Mouse (Mus musculus): ENCODE results near the gene Tgm1. TPM values are rescaled to one million over a fixed set of nuclear protein-coding genes. Genes with fewer than 3 reads are reported as not detected.

The Tgm1 gene
- 7.5 and 9.0 TPM in 2 replicates for polyA plus RNA-seq (2012)

- no peak for TF ChIP-seq GATA1 (IDR thresholded peaks at IDR 0.05; ENCODE audit: low read length)
These were observed at the start of gene Tgm1 for GRCm38 (mm10) chr14:55713729-55714122. Tgm1 (minus strand) TSS chr14:55713926.

DNA sequence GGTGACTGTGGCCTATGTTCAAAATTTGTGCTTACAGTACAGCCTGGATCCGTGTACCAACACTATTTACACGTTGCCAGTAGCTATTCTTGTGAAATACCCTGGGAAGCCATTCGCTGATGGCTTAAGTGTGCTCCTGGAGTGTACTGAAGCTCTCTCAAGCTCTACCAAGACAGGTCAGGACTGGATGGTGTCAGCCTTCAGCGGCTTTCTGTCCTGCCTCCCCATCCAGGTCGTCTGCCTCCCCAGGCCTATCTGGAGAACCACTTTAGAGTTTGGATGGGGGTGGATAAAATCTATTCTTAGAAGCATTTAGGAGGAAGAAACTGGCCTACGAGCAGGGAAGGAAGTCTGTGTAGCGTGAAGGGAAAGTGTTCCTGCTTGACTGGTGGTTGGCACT, 49.4 kb upstream of the Tgm1 start:
- no peak for TF ChIP-seq GATA1 (IDR thresholded peaks at IDR 0.05; ENCODE audit: low read length)

GRCm38 (mm10) chr14:55762001-55762821, 48.5 kb upstream of the Tgm1 start:
- no peak for TF ChIP-seq GATA1 (IDR thresholded peaks at IDR 0.05; ENCODE audit: low read length)

DNA sequence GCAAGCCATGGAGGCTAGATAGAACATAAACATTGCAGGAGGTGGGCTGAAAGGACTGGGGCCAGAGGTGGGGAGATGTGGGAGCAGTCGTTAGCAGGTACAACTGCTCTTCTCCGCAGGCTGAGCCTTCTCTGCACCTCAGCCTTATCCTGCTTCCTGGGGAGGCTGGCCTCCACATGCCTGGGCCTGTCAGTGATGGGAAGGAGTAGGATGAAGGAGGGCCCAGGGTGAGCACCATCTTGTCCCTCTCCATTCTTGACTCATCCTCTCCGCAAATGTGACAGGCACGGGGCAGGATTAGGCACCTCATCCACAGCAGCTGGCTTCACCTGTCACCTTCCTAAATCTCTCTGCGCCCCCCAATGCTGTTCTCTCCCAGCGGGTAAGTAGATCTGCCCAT, 47.4 kb upstream of the Tgm1 start, which contains the start of gene Ltb4r2:
Gene Ltb4r2, plus strand, starts transcription at position 266 of the 400 bp plus-strand sequence.
- no peak for TF ChIP-seq GATA1 (IDR thresholded peaks at IDR 0.05; ENCODE audit: low read length)

GRCm38 (mm10) chr14:55758363-55758784, 44.6 kb upstream of the Tgm1 start, which contains the start of gene Cideb:
Cideb (minus strand) TSS chr14:55758458.
- TF ChIP-seq GATA1 (IDR thresholded peaks at IDR 0.05; ENCODE audit: low read length), result no peak

DNA sequence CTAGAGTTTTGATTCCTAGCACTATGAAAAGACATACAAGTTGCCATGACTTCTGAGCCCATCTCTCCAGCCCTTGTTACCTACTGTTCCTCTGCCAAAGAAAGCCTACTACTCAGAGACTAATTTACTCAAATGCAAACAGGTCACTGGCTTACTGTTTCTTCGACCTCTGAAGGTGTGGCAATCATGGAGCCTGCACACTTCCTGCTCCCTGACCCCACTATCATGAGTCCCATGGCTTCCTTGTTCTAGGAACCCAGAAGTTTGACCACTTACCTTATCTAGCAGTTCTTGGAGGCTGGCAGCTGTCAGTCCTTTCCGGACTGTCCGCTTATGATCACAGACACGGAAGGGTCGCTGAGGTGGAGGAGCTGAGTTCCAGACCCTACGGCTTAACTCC, 43.8 kb upstream of the Tgm1 start:
- TF ChIP-seq GATA1 (IDR thresholded peaks at IDR 0.05; ENCODE audit: low read length), result no peak

DNA sequence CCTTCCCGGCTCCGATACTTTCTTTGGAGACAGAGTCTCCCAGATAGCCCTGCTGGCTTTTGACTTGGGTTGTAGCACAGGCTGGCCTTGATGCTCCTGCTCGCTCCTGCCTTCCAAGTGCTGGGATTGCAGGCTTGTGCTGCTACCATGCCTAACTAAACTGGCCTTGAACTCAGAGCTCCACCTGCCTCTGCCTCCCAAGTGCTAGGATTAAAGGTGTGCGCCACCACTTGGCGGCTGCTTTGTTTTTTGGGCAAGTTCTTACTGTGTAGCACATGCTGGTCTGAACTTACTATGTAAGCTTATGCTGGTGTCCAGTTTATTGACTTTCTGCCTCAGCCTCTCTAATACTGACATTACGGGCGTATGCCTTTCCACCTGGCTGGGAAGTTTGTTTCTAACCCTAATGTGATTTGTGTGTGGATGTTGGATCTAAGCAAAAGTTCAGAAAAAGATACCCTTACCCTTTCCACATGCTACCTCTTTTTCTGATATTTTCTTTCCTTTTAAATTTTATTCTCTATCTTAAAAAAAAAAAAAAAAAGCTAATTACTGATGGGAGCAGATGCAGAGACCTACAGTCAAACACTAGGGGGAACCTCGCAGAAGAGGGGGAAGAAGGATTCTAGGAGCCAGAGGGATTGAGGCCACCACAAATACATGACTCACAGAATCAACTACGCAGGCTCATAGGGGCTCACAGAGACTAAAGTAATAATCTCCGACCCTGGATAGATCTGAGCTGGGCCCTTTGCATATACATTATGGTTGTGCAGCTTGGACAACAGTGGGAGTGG, 33.5 kb upstream of the Tgm1 start:
- TF ChIP-seq GATA1 (IDR thresholded peaks at IDR 0.05; ENCODE audit: low read length), result no peak

GRCm38 (mm10) chr14:55745861-55746237, 32.1 kb upstream of the Tgm1 start:
- no peak for TF ChIP-seq GATA1 (IDR thresholded peaks at IDR 0.05; ENCODE audit: low read length)

GRCm38 (mm10) chr14:55745180-55745860, 31.6 kb upstream of the Tgm1 start, which contains the start of the genes Dhrs1 and Nop9:
Dhrs1 (minus strand) TSS chr14:55745690.
Nop9 (plus strand) TSS chr14:55745693.
- TF ChIP-seq GATA1 (IDR thresholded peaks at IDR 0.05; ENCODE audit: low read length), result no peak

GRCm38 (mm10) chr14:55743711-55744110, 30.0 kb upstream of the Tgm1 start:
- no peak for TF ChIP-seq GATA1 (IDR thresholded peaks at IDR 0.05; ENCODE audit: low read length)

DNA sequence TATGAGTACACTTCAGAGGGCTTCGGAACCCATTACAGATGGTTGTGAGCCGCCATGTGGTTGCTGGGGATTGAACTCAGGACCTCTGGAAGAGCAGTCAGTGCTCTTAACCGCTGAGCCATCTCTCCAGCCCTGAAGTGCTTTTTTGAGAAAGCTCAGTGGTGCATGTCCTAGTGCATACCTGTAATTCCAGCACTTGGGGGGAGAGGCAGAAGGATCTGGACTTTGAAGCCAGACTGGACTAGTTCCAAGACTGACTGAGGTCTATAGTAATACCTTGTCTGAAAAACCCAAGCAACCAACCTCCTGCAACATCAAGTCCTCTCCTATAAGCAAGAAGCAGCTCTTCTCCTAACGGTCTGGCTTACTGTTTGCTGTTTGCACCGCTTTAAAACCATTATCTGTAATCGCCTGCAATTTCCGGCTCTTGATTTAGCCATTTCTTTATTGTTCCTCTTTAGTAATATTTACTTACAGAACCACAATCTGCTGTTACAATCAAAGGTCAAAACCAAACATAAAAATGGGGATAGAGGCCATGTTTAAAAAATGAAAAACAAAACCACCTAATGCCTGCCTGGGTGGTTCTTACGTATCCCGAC, 23.5 kb upstream of the Tgm1 start:
- no peak for TF ChIP-seq GATA1 (IDR thresholded peaks at IDR 0.05; ENCODE audit: low read length)

DNA sequence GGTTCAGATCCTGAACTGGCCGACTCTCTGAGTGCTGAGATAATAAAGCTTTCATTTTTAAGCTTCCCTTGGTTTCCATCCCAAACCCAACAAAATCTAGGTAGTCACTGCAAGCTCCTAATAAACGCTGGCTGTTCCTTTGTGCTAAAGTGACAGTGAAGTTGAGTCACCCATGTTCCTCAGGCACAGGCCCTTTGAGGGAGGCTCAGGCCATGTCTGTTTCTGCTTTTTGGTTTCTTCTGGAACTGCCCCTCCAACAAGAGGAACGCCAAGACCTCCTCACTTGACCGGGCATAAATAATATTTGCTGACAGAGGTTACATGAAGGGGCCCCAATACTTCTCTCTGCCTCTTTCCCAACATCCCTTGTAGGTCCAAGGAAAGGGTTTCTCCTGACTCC, 22.0 kb upstream of the Tgm1 start:
- TF ChIP-seq GATA1 (IDR thresholded peaks at IDR 0.05; ENCODE audit: low read length), result no peak

GRCm38 (mm10) chr14:55735334-55735733, 21.6 kb upstream of the Tgm1 start:
- TF ChIP-seq GATA1 (IDR thresholded peaks at IDR 0.05; ENCODE audit: low read length), result no peak

- TF ChIP-seq GATA1 (IDR thresholded peaks at IDR 0.05; ENCODE audit: low read length), result no peak
These were observed 21.1 kb upstream of the Tgm1 start for GRCm38 (mm10) chr14:55734869-55735268.

DNA sequence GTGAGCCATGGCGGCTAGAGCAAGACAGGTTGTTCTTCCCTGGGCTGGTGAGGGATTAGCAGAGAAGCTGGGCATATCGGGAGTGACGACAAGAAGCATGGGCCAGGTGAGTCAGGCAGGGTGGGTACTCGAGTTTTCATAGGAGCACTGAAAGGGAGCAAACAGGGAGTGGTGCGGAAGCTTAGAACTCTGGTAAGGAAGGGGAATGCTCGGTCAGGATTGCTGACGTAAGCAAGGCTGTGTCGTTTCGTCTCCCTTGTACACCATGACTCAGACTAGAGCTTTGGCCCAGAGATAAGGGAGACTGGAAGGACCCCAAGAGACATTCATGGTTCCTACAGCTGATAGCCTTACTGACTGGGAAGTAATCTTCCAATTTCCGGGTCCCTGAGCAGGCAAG, 20.2 kb upstream of the Tgm1 start:
- no peak for TF ChIP-seq GATA1 (IDR thresholded peaks at IDR 0.05; ENCODE audit: low read length)
